Mouse (Mus musculus) frontal cortex, postnatal 10 days (tissue): ENCODE data around the gene Rtl10.

Source experiments
- DNase-seq, 2 experiments: peaks; one replicate each; pipeline ENCODE4 v3.0.0; 2022; ENCODE audit warnings: low spot score in 2 of 2, mixed read lengths in 1 of 2

Gene Rtl10

DNA sequence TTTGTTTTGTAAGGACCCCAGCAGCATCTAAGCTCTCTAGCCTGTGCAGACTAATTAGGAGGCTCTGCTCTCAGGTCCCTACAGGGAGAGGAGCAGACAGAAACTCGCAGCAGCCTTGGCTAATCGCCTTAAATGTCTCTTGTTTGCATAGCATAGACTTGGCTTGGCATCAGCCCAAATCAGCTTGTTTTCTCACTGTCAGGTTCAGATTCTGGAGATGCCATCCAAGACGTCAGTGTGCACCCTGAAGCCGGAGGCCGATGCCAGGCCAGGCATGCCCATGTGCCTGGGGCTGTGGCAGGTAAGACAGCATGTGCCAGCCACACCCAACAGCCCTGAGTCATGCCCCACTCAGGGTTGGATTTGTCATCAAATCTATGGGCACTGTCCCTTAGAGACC lies 49.2 kb downstream of the Rtl10 start:
- no peak for DNase-seq
